Mouse (Mus musculus): ENCODE results near the gene Clpx.

DNA sequence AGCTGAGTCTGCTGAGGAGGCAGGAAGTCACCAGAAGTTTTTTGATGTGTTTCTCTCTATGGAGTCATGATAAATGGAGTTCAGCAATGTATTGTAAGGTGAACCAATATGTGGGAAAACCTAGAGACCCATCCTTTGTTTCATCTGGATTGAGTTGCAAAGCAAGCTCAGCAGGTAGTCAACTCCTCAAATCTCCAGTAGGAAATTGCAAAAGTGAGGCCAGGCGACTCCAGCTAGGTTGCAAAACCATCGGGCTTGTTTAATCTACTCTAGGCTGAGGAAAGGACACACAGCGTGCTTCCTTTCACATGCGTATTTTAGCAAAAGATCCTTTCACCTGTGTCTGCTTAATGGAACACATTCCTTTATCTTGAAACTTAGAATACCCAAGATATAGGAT, 45.1 kb downstream of the Clpx start:
- no peak for TF ChIP-seq CTCF (IDR thresholded peaks at IDR 0.05; ENCODE audit: extremely low read depth, insufficient read depth, insufficient read length, insufficient replicate concordance)
- no peak for TF ChIP-seq POLR2A (IDR thresholded peaks at IDR 0.05; ENCODE audit: low read depth, low read length)

Measured in spleen, adult 2 months (tissue).